Mouse (Mus musculus): ENCODE results near the gene Meig1.

DNA sequence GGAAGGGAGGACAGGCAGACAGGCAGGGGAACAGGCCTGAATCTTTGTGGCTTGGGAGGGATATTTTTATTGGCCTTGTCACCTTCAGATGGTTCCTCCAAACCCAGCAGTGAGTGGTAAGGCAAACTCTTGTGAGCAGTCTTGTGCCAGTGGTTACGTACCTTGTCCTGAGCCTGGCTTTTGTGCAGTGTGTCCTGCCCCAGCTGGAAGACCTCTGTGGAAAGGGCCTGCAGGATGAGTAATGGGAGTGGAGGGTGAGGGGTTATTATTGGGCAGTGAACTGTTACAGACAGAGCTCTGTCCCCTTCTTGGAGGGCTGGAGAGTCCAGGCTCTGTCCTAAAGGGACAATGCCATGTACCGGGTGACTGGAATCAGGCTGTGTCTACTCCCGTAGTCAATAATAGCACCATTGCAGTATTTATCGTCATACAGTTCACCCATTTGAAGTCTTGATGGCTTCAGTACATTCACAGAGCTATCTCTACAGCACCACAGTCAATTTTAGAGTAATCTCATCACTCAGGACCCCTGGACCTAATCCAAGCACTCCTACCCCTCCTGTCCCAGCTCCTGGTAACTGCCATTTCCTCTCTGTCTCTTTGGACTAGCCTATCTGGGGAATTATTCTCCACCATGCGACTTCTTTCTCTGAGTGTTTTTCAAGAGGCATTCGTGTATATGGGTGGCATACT is 13.1 kb upstream of the Meig1 start:
- TF ChIP-seq CTCF (IDR thresholded peaks at IDR 0.05) (no peak), EP300 (IDR thresholded peaks at IDR 0.05) (no peak)

Measured in lung, postnatal 0 days (tissue).